Mouse (Mus musculus) R1 (cell line): Measurements from ENCODE around the gene Lrp2.
"Not testable (repeated sequence)": the region's sequence is repeated elsewhere in the genome, so short reads cannot be mapped to it uniquely, and the experiment has no call there.

Experiments
- DNase-seq: peaks from one replicate; pipeline ENCODE4 v3.0.0-alpha.2; 2018; ENCODE audit warnings: low read depth, low spot score

Lrp2 gene

DNA sequence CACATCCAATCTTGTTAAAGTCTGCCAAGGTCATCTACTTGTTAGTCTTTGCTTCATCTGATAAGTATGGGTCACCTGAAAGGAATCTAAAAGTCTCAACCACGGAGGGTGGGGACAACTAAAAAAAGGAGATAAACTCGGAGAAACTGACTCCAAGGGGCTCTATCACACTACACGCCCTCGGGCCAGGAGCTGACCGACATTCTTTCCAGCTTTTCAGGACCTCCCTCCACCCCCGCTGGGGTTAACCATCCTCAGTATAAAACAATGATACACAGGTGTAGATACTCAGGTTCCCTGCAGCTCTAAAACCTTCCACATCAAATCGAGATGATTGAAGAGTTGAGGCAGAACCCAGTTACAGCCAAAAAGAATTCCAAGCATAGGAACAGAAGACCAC lies 3.0 kb downstream of the Lrp2 start:
- peak; percentile 79 for DNase-seq

DNA sequence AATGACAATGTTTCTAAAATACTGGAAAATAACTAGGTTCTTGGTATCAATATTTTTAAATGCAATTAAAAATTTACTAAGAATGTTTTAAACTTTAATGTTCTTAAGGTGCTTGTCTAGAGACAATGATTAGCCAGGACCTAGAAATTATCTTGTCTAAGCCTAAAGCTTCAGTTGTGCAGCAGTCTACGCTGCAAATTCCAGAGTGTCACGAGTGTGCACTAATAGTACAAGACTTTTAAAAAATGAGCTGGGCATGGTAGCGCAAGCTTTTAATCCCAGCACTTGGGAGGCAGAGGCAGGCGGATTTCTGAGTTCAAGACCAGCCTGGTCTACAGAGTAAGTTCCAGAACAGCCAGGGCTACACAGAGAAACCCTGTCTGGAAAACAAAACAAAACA lies 3.8 kb downstream of the Lrp2 start:
- DNase-seq = not testable (repeated sequence)

DNA sequence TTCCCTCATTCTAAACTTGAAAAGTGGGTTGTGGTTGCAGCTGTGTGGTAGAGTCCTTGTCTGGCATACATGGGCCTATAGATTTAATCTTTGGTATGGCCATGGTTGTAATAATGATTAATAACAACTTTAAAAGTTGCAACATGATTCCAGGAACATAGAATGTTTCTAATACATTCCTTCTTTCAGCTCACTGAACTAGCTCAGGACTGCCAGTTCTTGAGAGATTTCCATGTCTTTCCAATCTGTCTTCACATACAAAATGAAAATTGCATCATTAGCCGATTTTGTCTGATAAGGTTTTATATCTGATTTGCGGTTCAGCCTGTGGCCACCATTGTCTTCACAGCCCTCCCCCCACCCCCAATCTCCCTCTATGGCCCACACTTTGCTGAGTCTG lies 5.8 kb downstream of the Lrp2 start:
- DNase-seq = no peak

DNA sequence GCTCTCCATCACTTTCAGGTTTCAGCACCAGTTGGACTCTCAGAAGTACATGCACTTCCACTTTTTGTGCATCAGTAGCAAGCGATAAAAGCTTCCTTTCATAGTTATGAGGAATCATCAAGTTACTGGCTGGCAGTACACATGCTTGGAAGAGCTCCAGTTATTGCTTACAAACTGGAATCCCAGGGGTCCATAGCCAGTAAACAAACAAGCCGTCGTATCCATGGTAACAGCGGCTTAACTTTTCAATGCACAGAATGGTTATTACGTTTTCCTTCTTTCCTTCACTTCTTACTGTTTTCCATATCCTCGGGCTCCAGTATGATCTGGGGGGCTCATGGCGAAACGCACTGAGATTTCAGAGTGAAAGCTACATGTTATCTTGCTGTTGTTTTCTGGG lies 7.7 kb downstream of the Lrp2 start:
- no peak for DNase-seq

DNA sequence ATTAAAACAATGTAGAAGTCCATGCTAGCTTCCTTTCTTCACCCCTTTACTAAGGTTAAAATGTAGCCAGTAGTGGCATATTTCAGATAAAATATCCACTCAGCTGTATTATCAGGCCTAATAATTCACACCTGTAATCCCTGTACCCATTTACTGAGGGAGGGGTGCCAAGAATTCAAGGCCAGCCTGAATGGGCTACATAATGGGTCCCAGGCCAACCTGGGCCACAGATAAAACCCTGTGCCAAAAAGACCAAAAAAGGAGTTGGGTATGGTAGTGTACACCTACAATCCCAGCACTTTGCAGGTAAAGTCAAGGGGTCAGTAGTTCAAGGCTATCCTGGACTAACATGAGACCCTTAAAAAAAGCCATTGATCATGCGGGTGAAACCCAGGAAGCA lies 9.3 kb downstream of the Lrp2 start:
- DNase-seq = peak; percentile 38

DNA sequence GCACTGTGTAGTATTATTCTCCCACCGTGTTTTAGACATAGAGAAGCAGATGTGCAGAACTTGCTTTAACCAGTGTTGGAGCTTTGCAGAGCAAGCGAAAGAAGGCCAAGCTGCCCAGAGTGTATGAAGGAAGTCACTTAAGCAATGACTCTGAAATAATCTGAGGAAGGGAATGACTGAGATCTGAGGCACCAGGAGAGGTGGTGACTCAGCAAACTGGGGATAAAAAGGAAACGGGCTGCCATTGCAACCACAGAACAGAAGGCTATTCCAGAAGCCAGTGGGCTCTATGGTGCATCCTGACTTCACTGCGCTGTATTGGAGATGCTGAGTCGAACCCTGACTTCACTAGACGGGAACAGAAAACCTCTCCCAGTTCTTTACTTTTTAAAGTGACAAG lies 10.9 kb downstream of the Lrp2 start:
- no peak for DNase-seq

DNA sequence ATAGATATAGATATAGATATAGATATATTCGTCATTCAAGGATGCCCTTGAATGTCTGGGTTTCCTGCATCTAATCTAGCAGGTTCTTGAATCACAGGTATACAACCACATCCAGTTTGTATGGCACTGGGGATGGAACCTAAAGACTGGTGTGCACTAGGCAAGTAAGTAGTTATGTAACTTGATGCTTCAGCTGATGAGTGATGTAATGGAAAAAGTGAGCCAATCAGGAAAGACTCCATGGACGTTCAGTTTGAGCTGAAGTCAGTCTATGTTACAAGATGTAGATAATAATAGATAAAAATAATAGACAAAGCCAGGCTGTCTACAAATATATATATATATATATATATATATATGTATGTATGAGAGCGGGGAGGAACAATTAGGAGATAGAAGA lies 11.6 kb downstream of the Lrp2 start:
- DNase-seq = no peak

DNA sequence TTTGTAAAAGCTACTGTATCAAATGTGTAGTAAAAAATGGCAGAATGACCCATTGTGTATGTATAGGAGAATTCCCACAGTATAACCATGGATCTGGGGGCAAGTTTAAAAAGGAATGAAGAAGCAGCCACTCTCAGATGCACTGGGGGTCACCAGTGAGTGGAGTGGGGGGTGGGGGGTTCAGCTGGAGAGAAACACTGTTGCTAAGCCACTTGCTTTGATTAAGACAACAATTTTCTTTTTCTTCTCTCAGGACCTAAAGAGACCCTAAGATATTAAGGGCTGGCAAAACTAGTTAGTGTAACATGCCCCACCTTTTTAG lies 12.2 kb downstream of the Lrp2 start:
- no peak for DNase-seq

DNA sequence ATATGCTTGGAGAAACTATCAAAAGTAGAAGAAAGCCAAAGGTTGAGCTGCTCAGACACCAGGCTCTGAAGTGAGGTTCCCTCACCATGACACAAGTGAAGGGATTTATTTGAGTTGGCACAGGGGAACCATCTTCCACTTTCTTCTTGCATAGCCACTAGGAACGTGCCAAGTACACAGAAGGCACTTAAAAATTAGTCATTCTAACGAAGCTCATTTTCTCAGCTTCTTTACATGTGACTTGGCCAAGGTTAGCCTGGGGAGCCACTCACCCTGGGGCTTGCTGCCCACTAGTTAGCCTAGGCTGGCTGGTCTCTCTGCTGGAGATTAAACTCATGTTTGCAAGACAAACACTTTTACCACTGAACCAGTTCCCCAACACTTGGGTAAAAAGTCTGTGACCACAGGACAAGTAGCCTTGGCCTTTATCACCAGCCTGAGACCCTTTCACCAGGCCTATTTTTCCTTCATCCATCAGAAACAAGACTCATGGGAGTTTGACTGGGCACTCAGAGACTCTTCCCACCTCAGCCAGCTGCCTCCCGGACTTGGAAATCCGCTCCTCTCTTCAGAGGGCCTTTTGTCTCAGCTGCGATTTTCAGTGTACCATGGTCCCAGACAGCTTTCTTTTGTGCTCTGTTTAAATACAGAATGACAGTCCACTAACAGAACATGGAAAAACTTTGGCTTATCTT lies 12.7 kb downstream of the Lrp2 start:
- DNase-seq = no peak

DNA sequence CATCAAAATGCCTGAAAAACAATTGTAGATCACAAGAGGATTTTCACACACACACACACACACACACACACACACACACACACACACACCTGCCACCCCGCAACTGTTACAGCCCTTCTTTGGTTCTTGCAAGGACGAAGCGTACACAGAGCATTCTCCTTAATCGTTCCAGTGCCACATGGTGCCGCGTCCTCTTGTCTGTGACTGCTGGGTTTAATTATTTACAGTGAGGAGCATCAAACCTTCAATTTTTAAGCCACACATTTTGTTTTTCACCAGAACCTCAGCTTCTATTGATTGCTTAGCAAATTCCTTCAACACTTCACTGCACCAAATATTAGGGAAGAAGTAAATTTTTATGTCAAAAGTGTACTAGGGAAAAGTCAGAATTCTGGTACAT lies 15.3 kb downstream of the Lrp2 start:
- DNase-seq = no peak

DNA sequence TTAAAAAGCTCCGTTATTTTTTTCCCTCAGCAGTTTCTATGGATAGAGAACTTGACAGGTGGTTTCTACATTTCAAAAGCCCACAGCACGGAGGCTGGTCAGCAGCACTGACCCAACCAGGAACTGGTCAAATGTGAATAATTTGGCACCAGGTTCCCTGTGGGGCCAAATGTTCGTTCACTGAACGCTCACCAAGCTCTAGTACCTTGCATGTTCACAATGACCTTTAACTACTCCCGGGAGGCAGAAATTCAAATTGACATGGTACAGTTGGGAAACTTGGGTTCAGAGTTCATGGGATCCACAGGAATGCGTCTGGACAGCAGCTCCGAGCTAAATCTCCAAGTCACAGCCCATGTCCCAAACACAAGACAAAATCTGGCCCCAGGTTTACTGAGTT lies 19.6 kb downstream of the Lrp2 start:
- no peak for DNase-seq

DNA sequence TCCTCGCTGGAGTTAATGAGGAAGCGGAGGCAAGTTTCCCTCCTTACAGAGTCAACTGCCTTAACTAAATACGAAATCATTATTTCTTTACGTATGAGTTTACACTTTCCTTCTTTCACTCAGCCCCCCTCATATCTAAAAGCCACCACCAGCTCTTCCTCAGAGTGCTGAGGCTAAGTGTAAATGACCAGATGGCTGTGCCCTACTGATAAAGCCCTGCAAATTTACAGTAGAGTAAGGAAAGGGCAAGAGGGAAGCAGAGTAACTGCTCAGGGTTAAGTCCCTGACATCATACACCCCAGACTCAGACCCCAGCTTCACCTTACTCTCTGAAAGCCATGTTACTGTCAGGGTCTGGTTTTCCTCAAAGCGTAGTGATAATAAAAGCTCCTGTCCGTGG lies 22.4 kb downstream of the Lrp2 start:
- DNase-seq = no peak

DNA sequence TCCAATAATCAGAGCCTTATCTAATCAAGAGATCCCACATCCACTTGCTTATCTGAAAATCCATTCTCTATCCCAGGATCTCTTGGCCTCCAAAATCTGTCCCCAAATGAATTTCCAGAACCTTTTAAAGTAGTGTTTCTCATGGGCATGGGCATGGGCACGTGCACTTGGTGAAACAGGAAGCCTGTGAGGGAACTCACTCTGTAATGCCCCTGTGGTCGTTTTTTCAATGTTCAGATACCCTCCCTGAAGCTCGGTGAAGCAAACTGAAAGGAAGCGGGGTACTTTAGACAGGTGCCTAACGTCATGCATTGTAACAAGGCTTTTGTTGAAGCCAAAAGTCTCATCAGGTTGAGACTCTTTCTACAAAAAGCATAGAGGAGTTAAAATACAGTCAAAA lies 23.1 kb downstream of the Lrp2 start:
- DNase-seq = no peak

DNA sequence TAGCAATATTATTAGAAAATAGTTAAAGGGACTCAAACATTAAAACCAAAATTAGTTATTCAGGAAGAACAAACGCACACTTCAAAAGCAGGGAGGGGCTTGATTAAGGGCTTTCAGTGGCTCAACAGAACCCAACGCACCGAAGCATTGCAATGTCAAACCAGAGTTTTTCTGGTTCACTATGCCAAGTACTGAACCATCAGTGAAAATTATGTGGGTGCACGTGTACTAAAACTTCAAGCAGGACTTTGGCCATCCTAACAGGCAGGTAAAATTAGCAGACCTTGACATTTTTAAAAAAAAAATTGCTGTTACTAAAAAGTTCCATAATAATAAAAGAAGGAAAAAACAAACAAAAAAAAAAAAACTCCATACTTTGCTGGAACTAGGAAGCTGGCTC lies 25.6 kb downstream of the Lrp2 start:
- no peak for DNase-seq

DNA sequence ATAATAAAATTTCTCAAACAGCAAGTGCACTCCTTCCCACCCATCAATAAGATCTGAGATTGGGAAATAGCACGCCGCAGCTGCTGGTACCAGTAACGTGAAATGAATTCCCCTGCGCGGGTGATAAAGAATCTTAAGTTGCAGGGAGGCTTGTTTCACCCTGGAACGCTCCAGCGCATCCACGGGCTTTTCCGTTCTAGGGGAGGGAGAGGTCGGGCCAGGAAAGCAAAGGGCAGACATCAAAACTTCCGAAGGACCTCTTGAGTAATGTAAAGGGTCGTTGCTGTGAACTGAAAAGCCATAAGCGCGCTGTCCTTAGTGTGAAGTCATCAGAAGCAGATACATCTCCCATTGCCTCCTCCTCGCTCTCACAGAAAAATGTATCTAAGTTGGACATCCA lies 26.5 kb downstream of the Lrp2 start:
- DNase-seq = no peak

DNA sequence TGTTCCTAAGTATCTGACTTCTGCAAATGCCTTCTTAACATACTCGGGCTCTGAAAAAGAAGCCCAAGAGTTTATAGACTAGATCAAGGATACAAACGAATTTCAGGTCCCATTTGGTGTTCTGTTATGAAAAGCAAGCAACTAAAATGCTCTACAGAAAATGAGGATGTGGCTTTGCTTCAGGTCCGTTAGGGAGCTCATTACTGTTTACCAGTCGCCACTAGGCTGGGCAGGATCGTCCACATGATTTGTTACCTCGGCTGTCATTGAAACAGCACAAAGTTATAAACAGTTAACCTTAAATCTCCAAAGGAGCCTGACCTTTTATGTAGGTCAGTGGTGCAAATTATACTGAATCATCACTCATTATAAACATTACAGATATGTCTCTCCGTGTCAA lies 29.2 kb downstream of the Lrp2 start:
- no peak for DNase-seq

DNA sequence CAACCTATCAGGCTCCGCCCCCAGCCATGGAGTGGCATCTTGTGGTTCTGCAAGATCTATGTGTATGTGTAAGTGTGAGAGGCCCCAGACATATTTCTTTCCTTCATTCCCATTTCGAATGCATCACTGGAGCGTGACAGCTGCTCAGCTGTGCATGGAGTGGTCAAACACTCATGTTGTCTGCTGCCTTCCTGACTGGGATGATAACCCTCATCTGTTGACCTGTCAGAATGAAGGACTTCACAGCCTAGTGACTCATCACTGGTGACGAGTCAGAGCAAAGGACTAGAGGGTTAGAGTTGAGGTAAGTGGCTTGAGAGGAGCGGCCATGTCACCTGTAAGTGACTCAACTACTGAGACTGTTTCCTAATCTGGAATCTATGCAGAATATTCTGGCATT lies 34.2 kb downstream of the Lrp2 start:
- DNase-seq = no peak

DNA sequence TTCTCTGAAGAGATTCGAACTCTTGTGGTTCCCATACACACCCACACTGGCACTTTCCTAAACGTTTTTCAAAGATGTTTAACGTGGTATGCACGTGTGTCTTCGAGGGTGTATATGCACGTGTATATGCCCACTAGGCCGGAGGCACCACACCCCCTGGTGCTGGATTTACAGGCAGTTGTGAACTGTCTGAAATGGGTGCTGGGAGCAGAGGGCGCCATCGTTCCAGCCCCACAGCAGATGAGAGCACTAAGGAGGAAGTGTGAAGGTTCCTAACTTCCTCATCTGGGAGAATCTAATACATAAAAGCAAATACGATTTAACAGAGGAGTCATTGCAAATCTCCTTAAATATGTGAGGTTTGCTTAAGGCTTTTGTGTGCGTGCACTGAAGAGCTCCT lies 39.0 kb downstream of the Lrp2 start:
- DNase-seq = no peak

DNA sequence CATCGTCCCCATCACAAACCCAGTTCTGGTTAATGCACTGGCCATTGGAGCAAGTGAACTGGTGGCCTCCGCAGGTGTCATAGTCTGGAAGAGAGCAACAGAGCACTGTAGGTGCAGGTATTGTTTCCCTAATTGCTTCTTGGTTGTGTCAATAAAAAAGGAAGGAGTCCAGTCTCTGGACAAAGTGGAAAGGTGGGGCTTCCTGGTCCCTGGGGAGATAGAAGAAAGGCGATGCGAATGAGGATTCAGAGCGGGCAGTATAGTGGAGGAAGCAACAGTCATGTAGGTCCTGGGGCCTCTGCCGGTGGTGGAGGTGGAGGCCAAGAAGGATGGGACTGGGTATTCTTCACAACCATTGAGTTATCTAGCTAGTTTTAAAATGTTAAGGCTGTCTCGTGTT lies 49.8 kb downstream of the Lrp2 start:
- DNase-seq = peak; percentile 77

DNA sequence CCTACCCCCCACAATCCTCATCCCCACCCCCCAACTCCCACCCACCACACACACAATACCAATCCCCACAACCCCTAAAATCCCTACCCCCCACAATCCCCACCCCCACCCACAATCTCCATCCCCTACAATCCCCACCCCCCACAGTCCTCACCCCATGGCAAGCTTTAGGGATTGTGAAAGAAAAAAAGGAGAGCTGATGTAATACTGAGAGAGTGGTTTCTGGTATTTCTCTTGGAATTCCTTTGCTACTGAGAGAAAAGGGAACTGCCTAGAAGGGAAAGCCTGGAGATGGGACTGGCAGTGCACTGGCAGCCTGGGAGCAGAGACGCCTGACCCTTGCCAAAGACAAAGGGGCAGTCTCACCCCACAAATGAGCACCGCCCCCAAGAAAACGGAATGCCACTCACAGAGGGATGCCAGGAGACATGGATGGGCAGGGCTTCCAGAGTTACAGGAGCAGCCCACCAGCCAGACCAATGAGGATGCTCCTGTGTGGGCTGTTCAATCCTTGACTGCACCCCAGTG lies 54.3 kb downstream of the Lrp2 start:
- DNase-seq = peak; percentile 47

DNA sequence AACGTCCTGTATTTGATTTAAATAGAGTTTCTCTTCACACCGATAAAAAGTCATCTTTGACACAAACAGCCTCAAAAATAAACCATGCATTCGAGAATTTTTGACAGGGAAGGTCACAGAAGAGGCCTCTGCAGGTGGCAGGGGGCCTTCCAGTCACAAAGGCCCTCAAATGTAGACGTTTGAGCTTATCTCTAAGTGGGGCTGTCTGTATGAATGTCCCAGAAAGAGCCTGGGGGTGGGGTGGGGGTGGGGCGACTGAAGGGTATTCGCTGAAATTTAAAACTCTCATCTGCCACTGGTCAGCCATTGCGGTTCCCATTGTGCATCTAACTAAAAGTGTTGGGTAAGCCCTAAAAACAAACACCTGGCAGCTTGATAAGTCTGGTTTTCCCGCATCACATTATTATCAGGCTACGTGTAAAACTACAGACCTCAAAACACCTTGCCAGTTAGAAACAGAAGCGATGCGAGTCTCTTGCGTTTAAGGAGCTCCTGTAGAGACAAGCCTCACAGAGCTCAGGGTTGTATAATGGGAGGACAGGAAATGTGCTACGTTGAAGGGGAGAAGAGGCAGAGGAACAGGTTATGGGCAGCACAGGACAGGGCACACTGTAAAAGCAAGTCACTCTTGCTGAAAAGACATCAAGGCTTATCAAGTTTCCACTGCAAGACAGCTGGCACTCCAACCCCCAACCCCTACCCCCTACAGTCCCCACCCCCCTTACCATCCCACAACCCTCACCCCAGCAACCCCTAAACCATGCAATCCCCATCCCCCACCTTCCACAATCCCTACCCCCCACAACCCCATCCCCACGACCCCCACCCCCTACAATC lies 55.0 kb downstream of the Lrp2 start:
- no peak for DNase-seq

DNA sequence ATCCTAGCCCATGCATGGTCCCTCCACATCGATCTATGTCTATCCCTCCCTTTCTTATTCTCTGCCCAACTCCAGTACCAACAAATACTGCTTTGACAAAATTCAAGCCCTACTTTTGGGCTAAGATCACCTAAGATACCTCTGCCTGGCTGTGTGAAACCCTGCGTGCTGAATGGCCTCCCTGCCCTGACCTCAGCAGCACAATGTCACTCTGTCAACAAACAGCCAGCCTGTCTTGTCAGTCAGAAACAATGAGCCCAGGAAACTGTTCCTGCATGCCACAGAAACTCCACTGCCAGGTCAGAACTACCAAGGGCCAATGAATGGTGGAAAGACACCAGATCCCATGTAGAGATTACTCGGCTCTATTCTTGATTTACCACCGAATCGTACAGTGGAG lies 55.7 kb downstream of the Lrp2 start:
- no peak for DNase-seq

DNA sequence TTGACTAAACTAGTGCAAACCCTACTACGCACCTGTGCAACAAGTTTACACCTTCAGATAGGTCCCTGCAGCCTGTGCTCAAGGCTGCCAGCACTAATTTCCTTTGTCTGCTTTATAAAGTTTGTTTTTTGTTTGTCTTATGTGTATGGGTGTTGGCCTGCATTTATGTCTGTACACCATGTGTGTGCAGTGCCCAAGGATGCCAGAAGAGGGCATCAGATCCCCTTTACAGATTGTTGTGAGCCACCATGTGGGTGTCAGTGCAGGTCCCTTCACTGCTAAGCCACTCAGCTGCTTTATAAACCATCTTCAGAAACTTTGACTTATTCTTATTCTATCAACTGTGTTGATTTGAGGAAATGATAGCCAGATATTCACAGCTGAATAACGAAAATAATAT lies 65.6 kb downstream of the Lrp2 start:
- DNase-seq = peak; percentile 72
